ENCODE assay signal across 20 mouse cellular contexts in genomic region chr5:148975035-148975434, GRCm38 (mm10). TPM values are rescaled to one million over a fixed set of nuclear protein-coding genes. Genes with fewer than 3 reads are reported as not detected.
"Had no signal": no experiment of that assay in that cellular context is flagged by ENCODE, and none has a peak within 500 bp of the region (broad histone marks: within the 10 kb centered on the region; RNA-seq: fewer than 3 reads in every experiment).

No protein-coding gene starts in this region.

- H3K9me3 ChIP-seq: liver, embryonic 13.5 days; liver, embryonic 15.5 days; lung, embryonic 15.5 days; midbrain, embryonic 10.5 days; midbrain, embryonic 12.5 days; neural tube, embryonic 13.5 days; stomach, embryonic 15.5 days had no signal

- H3K9ac ChIP-seq: liver, embryonic 13.5 days; liver, embryonic 15.5 days; liver, postnatal 0 days; lung, embryonic 15.5 days; midbrain, embryonic 12.5 days; neural tube, embryonic 13.5 days; stomach, embryonic 15.5 days had no signal

- H3K36me3 ChIP-seq: liver, embryonic 13.5 days; liver, embryonic 15.5 days; lung, embryonic 15.5 days; midbrain, embryonic 10.5 days; midbrain, embryonic 12.5 days; neural tube, embryonic 13.5 days; stomach, embryonic 15.5 days had no signal

- H3K27ac ChIP-seq: liver, embryonic 13.5 days; liver, embryonic 15.5 days; lung, embryonic 15.5 days; midbrain, embryonic 10.5 days; midbrain, embryonic 12.5 days; neural tube, embryonic 13.5 days; stomach, embryonic 15.5 days; stomach, postnatal 0 days had no signal

- H3K27me3 ChIP-seq: liver, embryonic 13.5 days; liver, embryonic 15.5 days; lung, embryonic 15.5 days; midbrain, embryonic 12.5 days; neural tube, embryonic 13.5 days; stomach, embryonic 15.5 days had no signal

- H3K4me3 ChIP-seq: liver, embryonic 13.5 days; liver, embryonic 15.5 days; lung, embryonic 15.5 days; midbrain, embryonic 10.5 days; midbrain, embryonic 12.5 days; neural tube, embryonic 13.5 days; stomach, embryonic 15.5 days had no signal

- DNase-seq: liver, embryonic 13.5 days; liver, postnatal 0 days; lung, adult 2 months; lung, postnatal 4 days; midbrain, embryonic 14.5 days; right cerebral cortex, postnatal 14 days; thymus, postnatal 4 days had no signal

- ATAC-seq: liver, postnatal 0 days; lung, postnatal 0 days; midbrain, embryonic 16.5 days had no signal

- H3K4me2 ChIP-seq: liver, embryonic 13.5 days; liver, embryonic 15.5 days; lung, embryonic 15.5 days; midbrain, embryonic 12.5 days; neural tube, embryonic 13.5 days; stomach, embryonic 15.5 days had no signal

RNA-seq across cellular contexts. Expression of gene Gm42791, which starts 19.9 kb away (rescaled TPM):
- total RNA-seq: megakaryocyte, adult 5-6 weeks had no signal
- polyA plus RNA-seq: liver, embryonic 15.5 days; lung, adult 2 months; midbrain, embryonic 14.5 days; spleen, adult 2 months; testis, adult 2 months; urinary bladder, adult 2 months had no signal
